Mouse (Mus musculus) C2C12 (cell line): ENCODE measurements around the gene Canx. TPM values are rescaled to one million over a fixed set of nuclear protein-coding genes. Genes with fewer than 3 reads are reported as not detected.
A peak's percentile ranks its signal among the peaks of the same experiment; 100 is the strongest.

ENCODE experiments used
- H3K27me3 ChIP-seq: one replicate; pipeline ENCODE4 v1.6.1; 2011; ENCODE audit not compliant: control insufficient read depth, insufficient read depth, insufficient read length
- H3K36me3 ChIP-seq: one replicate; pipeline ENCODE4 v1.6.1; 2011; ENCODE audit not compliant: control insufficient read depth, insufficient read depth
- H3K4me3 ChIP-seq: one replicate; pipeline ENCODE4 v1.5.1; 2011; ENCODE audit warnings: mild to moderate bottlenecking, control low read depth; ENCODE audit not compliant: poor library complexity, insufficient read depth, severe bottlenecking
- H3K79me2 ChIP-seq: one replicate; pipeline ENCODE4 v1.6.1; 2011; ENCODE audit not compliant: control insufficient read depth, insufficient read depth
- H3K79me3 ChIP-seq: one replicate; pipeline ENCODE4 v1.6.1; 2011; ENCODE audit warnings: low read depth, control low read depth
- H3ac ChIP-seq: one replicate; pipeline ENCODE3; 2011; ENCODE audit warnings: low read depth; ENCODE audit not compliant: control insufficient read depth, insufficient read length
- CEBPB ChIP-seq: IDR thresholded peaks from one replicate; pipeline ENCODE4 v1.6.1; 2011; ENCODE audit warnings: low read depth, mild to moderate bottlenecking, control low read depth, moderate library complexity
- CTCF ChIP-seq: IDR thresholded peaks from one replicate; pipeline ENCODE4 v1.5.1; 2011; ENCODE audit not compliant: control insufficient read depth, insufficient read depth, insufficient read length
- FOSL1 ChIP-seq: IDR thresholded peaks from one replicate; pipeline ENCODE4 v1.8.0; 2011; ENCODE audit warnings: mild to moderate bottlenecking, low read length; ENCODE audit not compliant: poor library complexity, insufficient read depth, severe bottlenecking
- MAX ChIP-seq: IDR thresholded peaks from one replicate; pipeline ENCODE4 v1.6.1; 2011; ENCODE audit warnings: mild to moderate bottlenecking, control low read depth
- MYOD1 ChIP-seq: IDR thresholded peaks from one replicate; pipeline ENCODE4 v1.6.1; 2011; ENCODE audit warnings: low read depth; ENCODE audit not compliant: control insufficient read depth, insufficient read length
- MYOG ChIP-seq: IDR thresholded peaks from one replicate; pipeline ENCODE4 v1.6.1; 2011; ENCODE audit not compliant: control insufficient read depth, insufficient read length; ENCODE audit errors: extremely low read depth
- USF1 ChIP-seq: IDR thresholded peaks from one replicate; pipeline ENCODE4 v1.6.1; 2011; ENCODE audit warnings: low read depth, mild to moderate bottlenecking, control low read depth, moderate library complexity
- long read RNA-seq, 2 experiments: library from polyadenylated mRNA; unstranded; transcript quantifications; one replicate each; pipeline ENCODE4 v2.0.0; 2019 to 2020
- polyA plus RNA-seq: library from polyadenylated mRNA; unstranded; fragments of >200 nt; fragmentation: generic; extraction: Trizol; gene quantifications from one replicate; pipeline ENCODE4 v1.2.1, GENCODE M21; 2012; ENCODE audit warnings: missing spikeins

The Canx gene
- 144 TPM for polyA plus RNA-seq
- long read RNA-seq, experiment 1, full-length matches to known transcripts: 100 of 196 reads
- long read RNA-seq, experiment 1, partial matches to known transcripts: 17 of 196 reads
- long read RNA-seq, experiment 1, other reads (novel, unspliced or antisense): 79 of 196 reads
- long read RNA-seq, experiment 2, full-length matches to known transcripts: 1,163 of 1,436 reads
- long read RNA-seq, experiment 2, partial matches to known transcripts: 117 of 1,436 reads
- long read RNA-seq, experiment 2, other reads (novel, unspliced or antisense): 156 of 1,436 reads

- H3K79me2 ChIP-seq: peaks cover 48% of the 10 kb centered on the region
- no peaks in the 10 kb centered on the region for H3K27me3 ChIP-seq
- peak within 1 kb of the TSS; percentile 98 for H3ac ChIP-seq
- H3K36me3 ChIP-seq: peaks cover 9% of the 10 kb centered on the region
- peaks cover 45% of the 10 kb centered on the region for H3K79me3 ChIP-seq
- no peak for TF ChIP-seq MYOG
- TF ChIP-seq FOSL1: no peak
- peak; percentile 73 for TF ChIP-seq USF1
- no peak for TF ChIP-seq CTCF
- no peak for TF ChIP-seq MYOD1
- peak; percentile 82 for TF ChIP-seq MAX
- peak; percentile 40 for TF ChIP-seq CEBPB
- peak within 1 kb of the TSS; percentile 95 for H3K4me3 ChIP-seq
Observed at GRCm38 (mm10) chr11:50325496-50326301, at the start of gene Canx. Gene Canx, minus strand, starts transcription at chr11:50325673.

DNA sequence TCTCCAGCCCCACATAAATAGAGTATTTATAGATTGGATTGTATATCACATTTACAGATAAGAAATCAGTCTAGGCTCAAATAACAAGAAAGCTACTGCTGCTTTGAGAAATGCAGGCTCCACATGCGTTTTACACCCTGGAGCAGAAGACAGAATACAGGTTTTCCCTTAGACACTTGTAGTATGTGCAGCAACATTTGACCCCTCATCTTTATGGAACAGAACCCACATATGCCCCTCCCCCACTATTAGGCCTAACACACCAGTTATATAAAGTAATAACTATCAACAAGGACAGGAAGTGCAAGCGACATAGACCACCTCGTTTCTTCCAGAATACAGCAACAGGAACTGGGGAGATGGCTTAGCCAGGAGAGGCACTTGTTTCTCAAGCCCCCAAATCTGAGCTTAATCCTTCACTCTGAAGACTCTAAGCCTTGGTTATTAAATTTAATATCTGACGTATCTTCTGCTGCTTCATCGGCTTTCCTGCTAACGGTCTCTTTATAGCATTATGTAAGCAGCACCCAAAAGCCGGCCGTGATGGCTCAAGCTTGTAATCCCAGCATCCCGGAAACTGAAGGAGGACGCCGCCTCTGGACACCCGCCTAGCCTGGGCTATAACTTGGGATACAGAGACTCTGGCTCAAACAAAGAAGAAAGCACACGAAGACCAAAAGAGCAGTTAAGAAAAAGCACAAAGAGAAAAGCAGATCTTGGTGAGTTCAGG lies 49.0 kb upstream of the Canx start:
- TF ChIP-seq USF1 (no peak), CEBPB (no peak), MYOD1 (no peak), CTCF (no peak), MYOG (no peak), FOSL1 (no peak), MAX (no peak)
- Histone ChIP-seq H3K79me2 (peaks cover 19% of the 10 kb centered on the region), H3K79me3 (peaks cover 17% of the 10 kb centered on the region), H3K27me3 (no peaks in the 10 kb centered on the region), H3ac (no peak overlapping the region), H3K36me3 (peaks cover 11% of the 10 kb centered on the region), H3K4me3 (no peak overlapping the region)

GRCm38 (mm10) chr11:50373621-50374020 lies 48.1 kb upstream of the Canx start:
- Histone ChIP-seq H3K27me3 (no peaks in the 10 kb centered on the region), H3K4me3 (no peak overlapping the region), H3ac (no peak overlapping the region), H3K79me3 (peaks cover 9% of the 10 kb centered on the region), H3K79me2 (peaks cover 11% of the 10 kb centered on the region), H3K36me3 (peaks cover 3% of the 10 kb centered on the region)
- TF ChIP-seq MYOG (no peak), MAX (no peak), MYOD1 (no peak), USF1 (no peak), CTCF (no peak)

GRCm38 (mm10) chr11:50373086-50373485 lies 47.6 kb upstream of the Canx start:
- Histone ChIP-seq H3K36me3 (no peaks in the 10 kb centered on the region), H3ac (no peak overlapping the region), H3K79me2 (peaks cover 6% of the 10 kb centered on the region), H3K27me3 (no peaks in the 10 kb centered on the region), H3K4me3 (no peak overlapping the region), H3K79me3 (peaks cover 5% of the 10 kb centered on the region)
- TF ChIP-seq CEBPB (no peak), USF1 (no peak), MYOG (no peak), CTCF (no peak), MYOD1 (no peak), FOSL1 (no peak), MAX (no peak)

DNA sequence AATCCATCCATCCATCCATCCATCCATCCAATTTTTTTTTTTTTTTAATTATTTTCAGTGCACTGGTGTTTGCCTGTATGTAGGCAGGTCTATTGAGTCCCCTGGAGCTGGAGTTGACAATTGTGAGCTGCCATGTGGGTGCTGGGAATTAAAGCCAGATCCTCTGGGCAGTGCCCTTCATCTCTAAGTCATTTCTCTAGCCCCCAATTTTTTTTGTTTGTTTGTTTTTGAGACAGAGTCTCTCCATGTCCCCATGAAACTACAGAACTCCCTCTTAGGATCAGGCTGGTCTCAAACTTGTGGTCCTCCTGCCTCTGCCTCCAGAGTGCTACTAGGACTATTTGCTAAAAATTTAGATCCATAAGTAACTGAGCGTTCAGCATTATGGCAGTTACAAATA lies 46.4 kb upstream of the Canx start:
- Histone ChIP-seq H3ac (no peak overlapping the region), H3K79me3 (no peaks in the 10 kb centered on the region), H3K79me2 (no peaks in the 10 kb centered on the region), H3K4me3 (no peak overlapping the region), H3K27me3 (no peaks in the 10 kb centered on the region), H3K36me3 (no peaks in the 10 kb centered on the region)
- TF ChIP-seq CEBPB (no peak), FOSL1 (no peak), MYOG (no peak), MYOD1 (no peak), CTCF (no peak), MAX (no peak), USF1 (no peak)
